Mouse (Mus musculus): ENCODE measurements at regions not wholly inside any gene's neighbourhood (a gene's known extent, or its start where the extent isn't known, plus 50 kb on each side); places are given as distances from the start of the nearest gene placed in this dataset.

GRCm38 (mm10) chr8:30494851-30495355 lies 2933.6 kb upstream of the 5930422O12Rik start:
- H3K4me2 ChIP-seq (ENCODE audit: low read depth, low read length): no peak overlapping the region
- no peaks in the 10 kb centered on the region for H3K36me3 ChIP-seq (replicated peaks; ENCODE audit: control insufficient read depth, insufficient read depth, low read length)
- WGBS: 85% methylated on average over 6 of the region's 6 CpGs
- ATAC-seq (ENCODE audit: insufficient read depth, low read depth) (no peak), DNase-seq (ENCODE audit: low spot score) (no peak)
- H3K27ac ChIP-seq (ENCODE audit: low read depth): no peak overlapping the region
- no peaks in the 10 kb centered on the region for H3K9me3 ChIP-seq (replicated peaks; ENCODE audit: control insufficient read depth, low read length)
- no peak overlapping the region for H3K4me3 ChIP-seq (ENCODE audit: low read depth, low read length)
- no peaks in the 10 kb centered on the region for H3K27me3 ChIP-seq (ENCODE audit: control insufficient read depth, insufficient read depth, low read length)
- TF ChIP-seq CTCF (IDR thresholded peaks at IDR 0.05; ENCODE audit: low read depth) (no peak), EP300 (IDR thresholded peaks at IDR 0.05; ENCODE audit: low read depth) (no peak)
- no peaks in the 10 kb centered on the region for H3K4me1 ChIP-seq (ENCODE audit: control insufficient read depth, insufficient read depth)
- H3K9ac ChIP-seq (replicated peaks; ENCODE audit: low read depth, low read length): no peak overlapping the region

- no peak overlapping the region for H3K4me2 ChIP-seq (ENCODE audit: low read depth, low read length)
- H3K36me3 ChIP-seq (replicated peaks; ENCODE audit: control insufficient read depth, insufficient read depth, low read length): no peaks in the 10 kb centered on the region
- H3K9ac ChIP-seq (replicated peaks; ENCODE audit: low read depth, low read length): no peak overlapping the region
- H3K27me3 ChIP-seq (ENCODE audit: control insufficient read depth, insufficient read depth, low read length): no peaks in the 10 kb centered on the region
- no peaks in the 10 kb centered on the region for H3K9me3 ChIP-seq (replicated peaks; ENCODE audit: control insufficient read depth, low read length)
- TF ChIP-seq CTCF (IDR thresholded peaks at IDR 0.05; ENCODE audit: low read depth) (no peak), EP300 (IDR thresholded peaks at IDR 0.05; ENCODE audit: low read depth) (no peak)
- DNase-seq (ENCODE audit: low spot score) (no peak), ATAC-seq (ENCODE audit: insufficient read depth, low read depth) (no peak)
- WGBS: 65% methylated on average over 2 of the region's 2 CpGs
- no peaks in the 10 kb centered on the region for H3K4me1 ChIP-seq (ENCODE audit: control insufficient read depth, insufficient read depth)
- no peak overlapping the region for H3K27ac ChIP-seq (ENCODE audit: low read depth)
- no peak overlapping the region for H3K4me3 ChIP-seq (ENCODE audit: low read depth, low read length)
Measured at GRCm38 (mm10) chr8:30502164-30502563, 2926.3 kb upstream of the 5930422O12Rik start.

- Histone ChIP-seq H3K4me1 (ENCODE audit: control insufficient read depth, insufficient read depth) (no peaks in the 10 kb centered on the region), H3K4me3 (ENCODE audit: low read depth, low read length) (no peak overlapping the region), H3K4me2 (ENCODE audit: low read depth, low read length) (no peak overlapping the region), H3K9me3 (replicated peaks; ENCODE audit: control insufficient read depth, low read length) (no peaks in the 10 kb centered on the region), H3K27ac (ENCODE audit: low read depth) (no peak overlapping the region), H3K27me3 (ENCODE audit: control insufficient read depth, insufficient read depth, low read length) (no peaks in the 10 kb centered on the region), H3K36me3 (replicated peaks; ENCODE audit: control insufficient read depth, insufficient read depth, low read length) (no peaks in the 10 kb centered on the region), H3K9ac (replicated peaks; ENCODE audit: low read depth, low read length) (no peak overlapping the region)
- TF ChIP-seq CTCF (IDR thresholded peaks at IDR 0.05; ENCODE audit: low read depth) (no peak), EP300 (IDR thresholded peaks at IDR 0.05; ENCODE audit: low read depth) (no peak)
- DNase-seq (ENCODE audit: low spot score): no peak
- no peak for ATAC-seq (ENCODE audit: insufficient read depth, low read depth)
- WGBS: 77% methylated on average over 2 of the region's 2 CpGs
Measured at GRCm38 (mm10) chr8:30511358-30511757, 2917.2 kb upstream of the 5930422O12Rik start.

DNA sequence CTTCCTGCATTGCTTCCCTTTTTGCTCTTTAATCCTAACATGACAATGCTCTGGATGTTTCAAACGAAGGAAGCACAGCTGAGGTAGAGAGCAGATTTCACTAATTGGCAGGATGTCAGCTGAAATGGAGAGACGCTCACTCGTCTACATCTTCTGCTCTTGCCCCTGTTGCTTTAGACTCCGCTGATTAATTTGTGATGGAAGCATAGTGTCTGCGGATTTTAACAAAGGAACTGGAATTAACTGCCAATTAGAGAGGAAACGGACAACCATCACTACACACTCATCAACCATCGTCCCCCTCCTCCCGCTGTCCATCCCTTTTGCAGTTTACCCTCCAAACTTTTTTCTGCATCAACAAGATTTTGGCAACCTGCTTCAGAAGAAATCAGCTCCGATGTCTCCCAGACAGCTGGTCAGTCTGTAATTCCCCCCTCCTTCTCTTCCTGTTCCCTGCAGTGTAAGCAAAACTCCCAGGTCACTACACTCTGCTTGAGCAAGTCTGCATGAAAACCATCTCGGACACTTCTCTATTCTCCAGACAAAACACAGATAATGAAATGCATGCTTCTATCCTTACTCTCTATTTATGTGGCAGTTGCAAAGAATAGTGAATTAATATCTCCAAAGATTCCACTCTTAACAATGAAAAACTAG lies 2905.6 kb upstream of the 5930422O12Rik start:
- TF ChIP-seq EP300 (IDR thresholded peaks at IDR 0.05; ENCODE audit: low read depth) (no peak), CTCF (IDR thresholded peaks at IDR 0.05; ENCODE audit: low read depth) (no peak)
- WGBS: 48% methylated on average over 10 of the region's 10 CpGs

DNA sequence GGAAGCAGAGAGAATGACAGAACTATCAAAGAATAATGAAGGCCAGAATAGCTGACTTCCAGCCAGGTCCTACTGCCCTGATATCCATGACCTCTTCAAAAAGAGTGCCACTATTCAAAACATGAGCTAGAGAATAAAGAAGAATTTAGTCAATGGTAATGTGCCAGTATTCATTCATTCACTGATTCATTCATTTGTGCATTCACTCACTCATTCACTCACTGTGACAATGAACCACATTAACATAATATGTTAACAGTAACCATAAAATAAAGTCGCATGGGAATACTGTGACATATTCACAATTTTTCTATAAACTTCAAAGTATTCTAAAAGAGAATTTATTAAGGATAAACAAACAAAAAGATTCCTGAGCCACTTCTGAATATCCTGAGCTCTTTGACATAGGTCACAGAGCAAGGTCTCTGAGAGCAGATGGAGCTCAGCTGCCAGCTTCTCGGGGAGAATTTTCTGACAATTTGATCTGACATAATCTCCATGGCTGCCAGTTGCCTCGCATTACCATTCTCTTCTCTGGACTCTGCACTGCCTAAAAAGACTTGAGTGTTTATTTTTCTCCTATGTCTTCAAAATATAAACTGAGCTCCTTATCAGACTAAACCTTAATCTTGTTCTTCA lies 2895.5 kb upstream of the 5930422O12Rik start:
- Histone ChIP-seq H3K9me3 (replicated peaks; ENCODE audit: control insufficient read depth, low read length) (no peaks in the 10 kb centered on the region), H3K9ac (replicated peaks; ENCODE audit: low read depth, low read length) (no peak overlapping the region), H3K27me3 (ENCODE audit: control insufficient read depth, insufficient read depth, low read length) (no peaks in the 10 kb centered on the region), H3K27ac (ENCODE audit: low read depth) (no peak overlapping the region), H3K4me1 (ENCODE audit: control insufficient read depth, insufficient read depth) (no peaks in the 10 kb centered on the region), H3K36me3 (replicated peaks; ENCODE audit: control insufficient read depth, insufficient read depth, low read length) (no peaks in the 10 kb centered on the region), H3K4me3 (ENCODE audit: low read depth, low read length) (no peak overlapping the region), H3K4me2 (ENCODE audit: low read depth, low read length) (no peak overlapping the region)
- ATAC-seq (ENCODE audit: insufficient read depth, low read depth) (no peak), DNase-seq (ENCODE audit: low spot score) (no peak)
- WGBS: 58% methylated on average over 3 of the region's 3 CpGs
- TF ChIP-seq EP300 (IDR thresholded peaks at IDR 0.05; ENCODE audit: low read depth) (no peak), CTCF (IDR thresholded peaks at IDR 0.05; ENCODE audit: low read depth) (no peak)

More for the DNA sequence above, 2905.6 kb upstream of the 5930422O12Rik start:
- H3K36me3 ChIP-seq (replicated peaks; ENCODE audit: control insufficient read depth, insufficient read depth, low read length): no peaks in the 10 kb centered on the region
- no peak overlapping the region for H3K4me2 ChIP-seq (ENCODE audit: low read depth, low read length)
- no peaks in the 10 kb centered on the region for H3K27me3 ChIP-seq (ENCODE audit: control insufficient read depth, insufficient read depth, low read length)
- H3K9me3 ChIP-seq (replicated peaks; ENCODE audit: control insufficient read depth, low read length): no peaks in the 10 kb centered on the region
- DNase-seq (ENCODE audit: low spot score) (no peak), ATAC-seq (ENCODE audit: insufficient read depth, low read depth) (no peak)
- H3K9ac ChIP-seq (replicated peaks; ENCODE audit: low read depth, low read length): no peak overlapping the region
- no peaks in the 10 kb centered on the region for H3K4me1 ChIP-seq (ENCODE audit: control insufficient read depth, insufficient read depth)
- H3K27ac ChIP-seq (ENCODE audit: low read depth): no peak overlapping the region
- no peak overlapping the region for H3K4me3 ChIP-seq (ENCODE audit: low read depth, low read length)

All from heart, postnatal 0 days (tissue).